Mouse (Mus musculus): Measurements from ENCODE around the gene 5730596B20Rik. TPM values are rescaled to one million over a fixed set of nuclear protein-coding genes. Genes with fewer than 3 reads are reported as not detected.

Gene 5730596B20Rik
- polyA plus RNA-seq, 2 experiments = 0.29 to 0.44 TPM

- peak overlapping the region; percentile 84 for H3K9ac ChIP-seq (ENCODE audit: low read depth, low read length, severe bottlenecking)
- no peaks in the 10 kb centered on the region for H3K9me3 ChIP-seq (ENCODE audit: control insufficient read depth, low read length)
- TF ChIP-seq POLR2A (IDR thresholded peaks at IDR 0.05; ENCODE audit: borderline replicate concordance, extremely low read depth, insufficient read depth, insufficient read length) = 0 out of 2 replicates have a peak, but pooled peaks have one; percentile 1
- H3K36me3 ChIP-seq (ENCODE audit: control insufficient read depth, insufficient read depth, low read length) = no peaks in the 10 kb centered on the region
- WGBS = 0% methylated on average over 13 of the region's 13 CpGs
- H3K27ac ChIP-seq (replicated peaks; ENCODE audit: low read depth, low read length) = peak overlapping the region; percentile 91
- DNase-seq (ENCODE audit: low spot score) = no peak
- H3K4me2 ChIP-seq (replicated peaks; ENCODE audit: low read depth, low read length, severe bottlenecking) = peak overlapping the region; percentile 75
- H3K27me3 ChIP-seq (ENCODE audit: control insufficient read depth, insufficient read depth, low read length) = peaks cover 35% of the 10 kb centered on the region
- peak overlapping the region; percentile 65 for H3K4me3 ChIP-seq (replicated peaks; ENCODE audit: low read length)
- peaks cover 45% of the 10 kb centered on the region for H3K4me1 ChIP-seq (ENCODE audit: control insufficient read depth, insufficient read depth, low read length)
- ATAC-seq (ENCODE audit: low FRiP score, low read depth) = no peak
Measured at GRCm38 (mm10) chr6:52211961-52212360, 34.7 kb downstream of the 5730596B20Rik start.

- Histone ChIP-seq H3K9me3 (ENCODE audit: control insufficient read depth, low read length) (no peaks in the 10 kb centered on the region), H3K4me1 (ENCODE audit: control insufficient read depth, insufficient read depth, low read length) (peaks cover 47% of the 10 kb centered on the region), H3K4me2 (replicated peaks; ENCODE audit: low read depth, low read length, severe bottlenecking) (peak overlapping the region; percentile 75), H3K4me3 (replicated peaks; ENCODE audit: low read length) (peak overlapping the region; percentile 65), H3K27ac (replicated peaks; ENCODE audit: low read depth, low read length) (peak overlapping the region; percentile 91), H3K36me3 (ENCODE audit: control insufficient read depth, insufficient read depth, low read length) (no peaks in the 10 kb centered on the region), H3K27me3 (ENCODE audit: control insufficient read depth, insufficient read depth, low read length) (peaks cover 29% of the 10 kb centered on the region), H3K9ac (ENCODE audit: low read depth, low read length, severe bottlenecking) (peak overlapping the region; percentile 84)
- TF ChIP-seq POLR2A (IDR thresholded peaks at IDR 0.05; ENCODE audit: borderline replicate concordance, extremely low read depth, insufficient read depth, insufficient read length) = 0 out of 2 replicates have a peak, but pooled peaks have one; percentile 17
- peak; percentile 4 for DNase-seq (ENCODE audit: low spot score)
- no peak for ATAC-seq (ENCODE audit: low FRiP score, low read depth)
- 0% methylated on average over 22 of the region's 22 CpGs for WGBS
Measured at GRCm38 (mm10) chr6:52212556-52213118, 35.3 kb downstream of the 5730596B20Rik start.

GRCm38 (mm10) chr6:52213119-52213986 lies 36.1 kb downstream of the 5730596B20Rik start, which contains the start of the genes Hoxa3 and Gm28308:
Gene Hoxa3 (minus strand): TSS chr6:52213336.
Gene Gm28308 (minus strand): TSS chr6:52213339.
- peak within 1 kb of the TSS; percentile 75 for H3K4me2 ChIP-seq (replicated peaks; ENCODE audit: low read depth, low read length, severe bottlenecking)
- peaks cover 29% of the 10 kb centered on the region for H3K27me3 ChIP-seq (ENCODE audit: control insufficient read depth, insufficient read depth, low read length)

GRCm38 (mm10) chr6:52214271-52214670 lies 37.0 kb downstream of the 5730596B20Rik start:
- TF ChIP-seq POLR2A (IDR thresholded peaks at IDR 0.05; ENCODE audit: borderline replicate concordance, extremely low read depth, insufficient read depth, insufficient read length) = no peak
- no peak overlapping the region for H3K4me3 ChIP-seq (replicated peaks; ENCODE audit: low read length)
- H3K4me1 ChIP-seq (ENCODE audit: control insufficient read depth, insufficient read depth, low read length) = peaks cover 46% of the 10 kb centered on the region
- no peak overlapping the region for H3K9ac ChIP-seq (ENCODE audit: low read depth, low read length, severe bottlenecking)
- H3K36me3 ChIP-seq (ENCODE audit: control insufficient read depth, insufficient read depth, low read length) = no peaks in the 10 kb centered on the region
- WGBS = 34% methylated on average over 5 of the region's 5 CpGs
- H3K27ac ChIP-seq (replicated peaks; ENCODE audit: low read depth, low read length) = no peak overlapping the region
- peaks cover 29% of the 10 kb centered on the region for H3K27me3 ChIP-seq (ENCODE audit: control insufficient read depth, insufficient read depth, low read length)
- H3K9me3 ChIP-seq (ENCODE audit: control insufficient read depth, low read length) = no peaks in the 10 kb centered on the region
- no peak for ATAC-seq (ENCODE audit: low FRiP score, low read depth)
- DNase-seq (ENCODE audit: low spot score) = no peak
- no peak overlapping the region for H3K4me2 ChIP-seq (replicated peaks; ENCODE audit: low read depth, low read length, severe bottlenecking)

More at GRCm38 (mm10) chr6:52213119-52213986, 36.1 kb downstream of the 5730596B20Rik start, which contains the start of the genes Hoxa3 and Gm28308:
- peaks cover 50% of the 10 kb centered on the region for H3K4me1 ChIP-seq (ENCODE audit: control insufficient read depth, insufficient read depth, low read length)
- ATAC-seq (ENCODE audit: low FRiP score, low read depth) (peak; percentile 68), DNase-seq (ENCODE audit: low spot score) (peak; percentile 86)
- peak within 1 kb of the TSS; percentile 91 for H3K27ac ChIP-seq (replicated peaks; ENCODE audit: low read depth, low read length)
- no peaks in the 10 kb centered on the region for H3K9me3 ChIP-seq (ENCODE audit: control insufficient read depth, low read length)
- peak within 1 kb of the TSS; percentile 84 for H3K9ac ChIP-seq (ENCODE audit: low read depth, low read length, severe bottlenecking)
- 2% methylated on average over 38 of the region's 38 CpGs for WGBS
- peak within 1 kb of the TSS; percentile 65 for H3K4me3 ChIP-seq (replicated peaks; ENCODE audit: low read length)
- peak; percentile 92; the same call in 1 of the 2 replicates for TF ChIP-seq POLR2A (IDR thresholded peaks at IDR 0.05; ENCODE audit: borderline replicate concordance, extremely low read depth, insufficient read depth, insufficient read length)
- no peaks in the 10 kb centered on the region for H3K36me3 ChIP-seq (ENCODE audit: control insufficient read depth, insufficient read depth, low read length)

GRCm38 (mm10) chr6:52215070-52215469 lies 37.8 kb downstream of the 5730596B20Rik start:
- Histone ChIP-seq H3K4me2 (replicated peaks; ENCODE audit: low read depth, low read length, severe bottlenecking) (peak overlapping the region; percentile 96; the same call in 1 of the 2 replicates), H3K9me3 (ENCODE audit: control insufficient read depth, low read length) (no peaks in the 10 kb centered on the region), H3K9ac (ENCODE audit: low read depth, low read length, severe bottlenecking) (no peak overlapping the region), H3K36me3 (ENCODE audit: control insufficient read depth, insufficient read depth, low read length) (no peaks in the 10 kb centered on the region), H3K4me1 (ENCODE audit: control insufficient read depth, insufficient read depth, low read length) (peaks cover 43% of the 10 kb centered on the region), H3K27me3 (ENCODE audit: control insufficient read depth, insufficient read depth, low read length) (peaks cover 28% of the 10 kb centered on the region), H3K4me3 (replicated peaks; ENCODE audit: low read length) (no peak overlapping the region; the same call in 1 of the 2 replicates), H3K27ac (replicated peaks; ENCODE audit: low read depth, low read length) (no peak overlapping the region)
- DNase-seq (ENCODE audit: low spot score) = no peak
- no peak for TF ChIP-seq POLR2A (IDR thresholded peaks at IDR 0.05; ENCODE audit: borderline replicate concordance, extremely low read depth, insufficient read depth, insufficient read length)
- ATAC-seq (ENCODE audit: low FRiP score, low read depth) = no peak
- WGBS = 53% methylated on average over 3 of the region's 3 CpGs

Measured in limb, embryonic 14.5 days (tissue).